Comparison of ENCODE assay signal across 12 mouse cellular contexts in genomic region chr16:19981006-19981405, GRCm38 (mm10). TPM values are rescaled to one million over a fixed set of nuclear protein-coding genes. Genes with fewer than 3 reads are reported as not detected.
DNase-seq lines count a peak whose midpoint lies in the region; ATAC-seq and TF ChIP-seq lines count a peak whose summit lies in the region.
"Had no signal": no experiment of that assay in that cellular context is flagged by ENCODE, and none has a peak within 500 bp of the region (broad histone marks: within the 10 kb centered on the region; RNA-seq: fewer than 3 reads in every experiment).

No protein-coding gene starts in this region.

- no peak for ATAC-seq in heart, embryonic 11.5 days (replicated peaks; ENCODE audit: insufficient number of reproducible peaks, low FRiP score, low TSS enrichment)
- no peak for ATAC-seq in liver, embryonic 16.5 days (ENCODE audit: low read depth)
- no peak for ATAC-seq in megakaryocyte-erythroid progenitor cell, adult 5-6 weeks (replicated peaks; ENCODE audit: low FRiP score, low TSS enrichment, poor library complexity, severe bottlenecking)

- H3K4me1 ChIP-seq in heart, embryonic 11.5 days (ENCODE audit: control insufficient read depth, insufficient read depth, low read length) = no peaks in the 10 kb centered on the region
- H3K4me1 ChIP-seq in lung, adult 2 months (ENCODE audit: control insufficient read depth, insufficient read depth, low read length) = peaks cover 3% of the 10 kb centered on the region
- peaks cover 10 to 62% of the 10 kb centered on the region in 2 experiments for H3K4me1 ChIP-seq in CH12.LX (ENCODE audit: control insufficient read depth in 1 of 2, insufficient read depth in 2 of 2)
- peaks cover 5% of the 10 kb centered on the region for H3K4me1 ChIP-seq in liver, embryonic 16.5 days (ENCODE audit: control insufficient read depth, low read depth, low read length)
- H3K4me1 ChIP-seq: hindbrain, embryonic 13.5 days; stomach, embryonic 15.5 days had no signal

- 62% methylated on average over 3 of the region's 3 CpGs for WGBS in heart, embryonic 11.5 days (ENCODE audit: insufficient replicate concordance)
- WGBS in lung, adult 2 months = 71% methylated on average over 3 of the region's 3 CpGs
- WGBS in liver, embryonic 16.5 days (ENCODE audit: insufficient replicate concordance) = 31% methylated on average over 3 of the region's 3 CpGs

- H3K79me2 ChIP-seq in CH12.LX (replicated peaks; ENCODE audit: control insufficient read depth, extremely low read depth, insufficient read depth, poor library complexity, severe bottlenecking) = peaks cover 6% of the 10 kb centered on the region; the same call in 1 of the 2 replicates

- H3K4me3 ChIP-seq in heart, embryonic 11.5 days (ENCODE audit: low read depth, low read length) = peak overlapping the region; percentile 23; the same call in 1 of the 2 replicates
- peak overlapping the region; percentile 23 for H3K4me3 ChIP-seq in lung, adult 2 months (replicated peaks; ENCODE audit: extremely low read depth, low read depth, low read length)
- peak overlapping the region; percentile 11 to 65 (median 22) for H3K4me3 ChIP-seq in CH12.LX (replicated peaks in 1 of 3; ENCODE audit: low read depth in 2 of 3, low read length in 2 of 3, poor library complexity in 1 of 3)
- peak overlapping the region; percentile 33 for H3K4me3 ChIP-seq in liver, embryonic 16.5 days (ENCODE audit: low read depth, low read length)
- H3K4me3 ChIP-seq: hindbrain, embryonic 13.5 days; stomach, embryonic 15.5 days had no signal

- H3K9ac ChIP-seq in heart, embryonic 11.5 days (ENCODE audit: low read depth, low read length) = no peak overlapping the region
- peak overlapping the region; percentile 50 for H3K9ac ChIP-seq in CH12.LX (ENCODE audit: insufficient read depth, low read depth)
- no peak overlapping the region for H3K9ac ChIP-seq in liver, embryonic 16.5 days (ENCODE audit: low read depth, low read length)
- H3K9ac ChIP-seq: hindbrain, embryonic 13.5 days; stomach, embryonic 15.5 days had no signal

- TF ChIP-seq RAD21 in CH12.LX (IDR thresholded peaks at IDR 0.05; ENCODE audit: low read depth, low read length) = no peak

- H3K4me2 ChIP-seq in heart, embryonic 11.5 days = peak overlapping the region; percentile 50
- H3K4me2 ChIP-seq in CH12.LX (ENCODE audit: insufficient read depth, low read depth, poor library complexity, severe bottlenecking) = peak overlapping the region; percentile 90
- peak overlapping the region; percentile 34; the same call in 1 of the 2 replicates for H3K4me2 ChIP-seq in liver, embryonic 16.5 days (ENCODE audit: low read depth, low read length)
- H3K4me2 ChIP-seq: hindbrain, embryonic 13.5 days had no signal

- TF ChIP-seq CTCF in lung, adult 2 months (IDR thresholded peaks at IDR 0.05; ENCODE audit: insufficient read depth, low read length) = no peak
- TF ChIP-seq CTCF in CH12.LX (conservative IDR thresholded peaks at IDR 0.05 in 1 of 2, IDR thresholded peaks at IDR 0.05 in 1 of 2; ENCODE audit: low read depth in 2 of 2, low read length in 2 of 2) = no peak

- DNase-seq in heart, postnatal 36 days = no peak
- no peak for DNase-seq in lung, adult 2 months
- DNase-seq in lung, postnatal 4 days = no peak
- peak; percentile 52 for DNase-seq in CH12.LX (ENCODE audit: extremely low read depth)
- no peak for DNase-seq in left cerebral cortex, adult 11 months (ENCODE audit: low spot score)
- DNase-seq: cerebellum, postnatal 25 days; left cerebral cortex, postnatal 4 days had no signal

- H3K27me3 ChIP-seq in heart, embryonic 11.5 days (ENCODE audit: control insufficient read depth, insufficient read depth, low read length) = no peaks in the 10 kb centered on the region
- H3K27me3 ChIP-seq in CH12.LX (replicated peaks) = no peaks in the 10 kb centered on the region
- no peaks in the 10 kb centered on the region for H3K27me3 ChIP-seq in liver, embryonic 16.5 days (ENCODE audit: control insufficient read depth, insufficient read depth, low read depth, low read length)
- H3K27me3 ChIP-seq: hindbrain, embryonic 13.5 days; stomach, embryonic 15.5 days had no signal

- no peaks in the 10 kb centered on the region for H3K36me3 ChIP-seq in heart, embryonic 11.5 days (ENCODE audit: control insufficient read depth, insufficient read depth, low read length)
- H3K36me3 ChIP-seq in CH12.LX (replicated peaks in 1 of 2; ENCODE audit: control insufficient read depth in 1 of 2, insufficient read depth in 1 of 2, low read length in 1 of 2) = peaks cover 0 to 10% of the 10 kb centered on the region in 2 experiments
- no peaks in the 10 kb centered on the region for H3K36me3 ChIP-seq in liver, embryonic 16.5 days (ENCODE audit: control insufficient read depth, insufficient read depth)
- H3K36me3 ChIP-seq: hindbrain, embryonic 13.5 days; stomach, embryonic 15.5 days had no signal

- dilution Hi-C loops in CH12.LX (cut with MboI; ENCODE audit: extremely low pct_ligation_motif_present, extremely low pct_unique_long_range_greater_than_20kb, low sequenced_read_pairs) = no loop called here

- 0 out of 2 replicates have a peak, but pooled peaks have one; percentile 9 for TF ChIP-seq EP300 in CH12.LX (IDR thresholded peaks at IDR 0.05; ENCODE audit: low read length)

- no peak for TF ChIP-seq POLR2A in lung, adult 2 months (IDR thresholded peaks at IDR 0.05; ENCODE audit: borderline replicate concordance, extremely low read depth, low read depth, low read length)
- no peak for TF ChIP-seq POLR2A in CH12.LX (IDR thresholded peaks at IDR 0.05; ENCODE audit: low read depth, low read length)

- in situ Hi-C loops in CH12.LX (cut with MboI; ENCODE audit: low pct_ligation_motif_present, low pct_unique_long_range_greater_than_20kb, low sequenced_read_pairs) = no loop called here

- intact Hi-C loops in heart, postnatal 36 days (cut with DNase I) = loop anchor here (5.0 kb wide), 1 partner anchor 116 kb away; the partner anchor contains the start of gene Klhl24

- H3K27ac ChIP-seq in heart, embryonic 11.5 days (ENCODE audit: low read depth, low read length) = no peak overlapping the region
- H3K27ac ChIP-seq in CH12.LX (ENCODE audit: insufficient read depth, low read depth) = no peak overlapping the region
- no peak overlapping the region for H3K27ac ChIP-seq in liver, embryonic 16.5 days (ENCODE audit: low read length)
- H3K27ac ChIP-seq: hindbrain, embryonic 13.5 days; stomach, embryonic 15.5 days had no signal

- H3K9me3 ChIP-seq in heart, embryonic 11.5 days (replicated peaks; ENCODE audit: control insufficient read depth, low read length) = no peaks in the 10 kb centered on the region
- H3K9me3 ChIP-seq in CH12.LX (replicated peaks; ENCODE audit: low read length) = peaks cover 2% of the 10 kb centered on the region
- H3K9me3 ChIP-seq in liver, embryonic 16.5 days (replicated peaks; ENCODE audit: control insufficient read depth, low read length) = no peaks in the 10 kb centered on the region
- H3K9me3 ChIP-seq: hindbrain, embryonic 13.5 days; stomach, embryonic 15.5 days had no signal

TF ChIP-seq in CH12.LX, 34 proteins besides CTCF, POLR2A, EP300 and RAD21:
- TF ChIP-seq RCOR1 (conservative IDR thresholded peaks at IDR 0.05; ENCODE audit: low read depth, low read length) (no peak), MEF2A (IDR thresholded peaks at IDR 0.05; ENCODE audit: borderline replicate concordance, low read depth, low read length) (0 out of 2 replicates have a peak, but pooled peaks have one; percentile 3)

RNA-seq across cellular contexts. Expression of gene Klhl6, which starts 1.8 kb away (rescaled TPM):
- 29.2 and 35.4 TPM in 2 replicates for polyA plus RNA-seq in heart, embryonic 11.5 days (2014; fragmentation: Nextera tagmentation; extraction: Ambion mirVana)
- total RNA-seq in heart, postnatal 36 days (2021) = 1 to 10 TPM; 5.3 to 6.3 TPM
- 3.7 and 7.2 TPM in 2 replicates for polyA plus RNA-seq in lung, adult 2 months (2012; rRNA removed)
- total RNA-seq in CH12.LX (2012; rRNA removed) (36.9 and 39.2 TPM in 2 replicates), CH12.LX (2014; rRNA removed) (66.8 and 71.8 TPM in 2 replicates)
- 65.0 and 70.2 TPM in 2 replicates for polyA plus RNA-seq in CH12.LX (2012; ENCODE audit: insufficient read length, low read depth)
- 11.5 and 12.9 TPM in 2 replicates for polyA plus RNA-seq in liver, embryonic 16.5 days (2015; fragmentation: Nextera tagmentation; extraction: Ambion mirVana)
- 32.8 and 39.5 TPM in 2 replicates for total RNA-seq in megakaryocyte-erythroid progenitor cell, adult 5-6 weeks (2014; fragmentation: Nextera tagmentation)
- total RNA-seq in megakaryocyte-erythroid progenitor cell, adult 5-6 weeks (2017) = 37.8 and 79.6 TPM in 2 replicates

Comparison
In these comparisons a context has a peak if more than half of its experiments do, and no peak if none do; other contexts are left out.
1. H3K4me2 ChIP-seq: peak in every context shown above with its lines; median percentile 90 in CH12.LX; 50 in heart, embryonic 11.5 days; 34 in liver, embryonic 16.5 days.